Mouse (Mus musculus) testis, adult 2 months (tissue): ENCODE results near the gene Ticam1.

ENCODE experiments used
- CTCF ChIP-seq: fragments of 200-500 bp; IDR thresholded peaks from 2 replicates; pipeline ENCODE4 v1.5.1; 2012; ENCODE audit warnings: low read depth, mild to moderate bottlenecking, inconsistent platforms, low read length, moderate library complexity; ENCODE audit not compliant: control insufficient read depth, insufficient read depth, insufficient replicate concordance
- POLR2A ChIP-seq: fragments of 200-500 bp; IDR thresholded peaks from 2 replicates; pipeline ENCODE4 v1.6.1; 2012; ENCODE audit warnings: low read depth, mild to moderate bottlenecking, inconsistent platforms, low read length, moderate library complexity; ENCODE audit not compliant: control insufficient read depth

GRCm38 (mm10) chr17:56308088-56308487 lies 31.5 kb upstream of the Ticam1 start:
- no peak for TF ChIP-seq CTCF
- TF ChIP-seq POLR2A, result no peak
